Mouse (Mus musculus) kidney, postnatal 14 days (tissue): Measurements from ENCODE around the gene Sox2.

Experiments
- DNase-seq: peaks from one replicate; pipeline ENCODE4 v3.0.0; 2022; ENCODE audit warnings: mixed read lengths

Sox2 gene

DNA sequence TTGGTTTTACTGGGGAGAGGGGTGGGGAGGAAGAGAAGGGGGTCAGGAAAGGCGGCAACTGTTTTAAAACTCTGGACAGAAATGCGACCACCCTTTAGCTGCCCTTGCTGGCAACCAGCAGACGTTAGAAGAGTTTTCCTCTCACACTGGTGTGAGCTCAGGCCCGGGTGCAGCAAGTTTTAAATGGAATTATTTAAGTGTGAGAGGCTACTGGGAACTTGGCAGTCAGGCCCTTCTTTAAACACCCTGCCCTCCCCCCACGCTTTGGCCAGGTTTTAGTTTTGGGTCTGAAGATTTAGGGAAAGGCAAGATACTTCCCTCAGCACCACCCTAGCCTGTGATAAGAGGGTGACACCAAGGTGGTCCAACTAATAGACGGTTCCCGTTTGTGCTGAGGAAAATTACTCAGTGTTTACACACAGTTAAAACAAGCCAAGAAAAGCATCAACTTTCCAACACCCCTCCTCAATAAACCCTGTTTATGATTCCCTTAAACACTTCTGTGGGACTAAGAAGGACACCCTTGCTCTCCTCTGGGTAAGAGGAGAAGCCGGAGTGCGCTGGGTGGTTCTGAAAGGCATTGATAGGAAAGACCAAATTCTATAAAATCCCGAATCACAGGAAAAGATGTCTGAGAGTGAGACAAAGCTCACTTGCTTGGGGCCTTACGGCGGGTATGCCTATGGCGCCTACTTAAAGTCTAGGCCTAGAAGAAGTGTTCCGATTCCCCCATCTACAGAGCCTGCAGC is 10.5 kb downstream of the Sox2 start:
- DNase-seq, result no peak

- DNase-seq, result no peak
Observed at GRCm38 (mm10) chr3:34661341-34662007, 11.3 kb downstream of the Sox2 start.

DNA sequence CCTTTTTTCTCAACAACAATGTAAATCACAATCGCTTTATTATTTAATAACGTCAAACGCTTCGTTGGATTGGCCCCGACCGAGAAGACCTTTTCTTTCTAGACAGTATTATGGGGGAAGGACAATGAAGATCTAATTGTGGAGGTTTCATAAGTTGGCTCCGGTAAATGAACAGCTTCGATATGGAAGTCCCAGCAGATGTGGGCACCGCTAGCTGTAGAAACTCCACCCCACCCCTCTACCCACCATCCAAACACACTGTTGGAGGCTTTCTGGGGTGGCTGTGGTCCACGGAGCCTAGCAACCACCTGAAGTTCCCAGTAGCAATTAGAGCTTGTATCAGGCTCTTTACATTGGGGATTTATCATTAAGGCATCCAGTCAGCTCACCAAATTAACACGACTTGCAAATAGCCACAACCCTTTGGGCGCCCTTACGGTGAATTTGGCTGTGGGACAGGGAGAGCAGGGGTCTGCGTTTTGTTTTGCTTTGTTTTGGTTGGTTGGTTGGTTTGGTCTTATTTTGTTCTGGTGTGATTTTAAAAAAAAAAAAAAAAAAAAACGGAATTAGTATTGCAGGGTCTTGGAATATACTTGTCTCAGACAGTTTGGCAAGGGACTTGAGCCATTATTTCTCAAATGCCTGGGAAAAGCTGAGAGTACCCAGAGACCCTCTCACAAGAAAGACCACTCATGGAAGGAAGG is 12.0 kb downstream of the Sox2 start:
- no peak for DNase-seq

GRCm38 (mm10) chr3:34662712-34663655 is 12.8 kb downstream of the Sox2 start:
- DNase-seq, result no peak

- DNase-seq, result no peak
Observed at GRCm38 (mm10) chr3:34663701-34664635, 13.8 kb downstream of the Sox2 start.

- DNase-seq, result no peak
Observed at GRCm38 (mm10) chr3:34664636-34665531, 14.7 kb downstream of the Sox2 start.

DNA sequence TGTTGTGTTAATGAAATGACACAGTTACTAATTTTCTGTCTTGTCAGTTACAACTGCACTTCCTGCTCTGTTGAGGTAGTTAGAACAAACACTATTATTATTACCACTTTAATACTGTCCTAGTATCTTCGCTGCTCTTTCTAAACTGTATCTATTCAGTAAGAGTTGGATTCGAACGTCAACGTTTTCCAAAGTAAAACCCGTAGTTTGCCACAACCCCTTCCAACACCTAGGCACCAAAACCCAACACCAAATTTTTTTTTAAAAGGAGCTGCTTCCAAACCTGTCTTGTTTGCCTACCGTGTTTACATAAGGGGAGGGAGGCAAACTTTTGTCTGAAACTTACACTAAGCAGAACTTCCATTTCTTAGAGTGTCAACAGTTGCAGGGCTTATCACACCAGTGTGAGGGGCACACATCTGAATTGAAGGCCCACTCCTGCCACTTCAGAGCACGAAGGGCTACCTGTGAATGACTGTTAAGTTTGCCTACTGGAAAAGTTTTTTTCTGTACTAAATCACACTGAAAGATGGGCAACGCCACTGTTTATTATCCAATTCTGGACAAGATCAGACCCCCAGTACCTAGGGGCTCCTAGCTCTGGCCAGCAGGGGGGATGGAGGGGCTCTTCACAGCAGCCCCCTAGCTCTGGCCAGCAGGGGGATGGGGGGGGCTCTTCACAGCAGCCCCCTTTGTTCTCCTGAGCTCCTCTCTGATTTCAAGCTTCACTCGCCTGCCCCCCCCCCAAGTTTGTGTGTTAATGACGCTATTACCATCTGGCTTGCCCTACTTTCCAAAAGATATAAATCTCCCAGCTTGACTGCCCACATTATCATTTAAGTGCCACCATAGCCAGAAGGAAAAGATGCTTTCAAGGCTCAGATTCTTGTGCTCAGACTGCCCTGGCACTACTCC is 15.8 kb downstream of the Sox2 start:
- no peak for DNase-seq

GRCm38 (mm10) chr3:34667180-34667579 is 17.0 kb downstream of the Sox2 start:
- DNase-seq, result no peak

DNA sequence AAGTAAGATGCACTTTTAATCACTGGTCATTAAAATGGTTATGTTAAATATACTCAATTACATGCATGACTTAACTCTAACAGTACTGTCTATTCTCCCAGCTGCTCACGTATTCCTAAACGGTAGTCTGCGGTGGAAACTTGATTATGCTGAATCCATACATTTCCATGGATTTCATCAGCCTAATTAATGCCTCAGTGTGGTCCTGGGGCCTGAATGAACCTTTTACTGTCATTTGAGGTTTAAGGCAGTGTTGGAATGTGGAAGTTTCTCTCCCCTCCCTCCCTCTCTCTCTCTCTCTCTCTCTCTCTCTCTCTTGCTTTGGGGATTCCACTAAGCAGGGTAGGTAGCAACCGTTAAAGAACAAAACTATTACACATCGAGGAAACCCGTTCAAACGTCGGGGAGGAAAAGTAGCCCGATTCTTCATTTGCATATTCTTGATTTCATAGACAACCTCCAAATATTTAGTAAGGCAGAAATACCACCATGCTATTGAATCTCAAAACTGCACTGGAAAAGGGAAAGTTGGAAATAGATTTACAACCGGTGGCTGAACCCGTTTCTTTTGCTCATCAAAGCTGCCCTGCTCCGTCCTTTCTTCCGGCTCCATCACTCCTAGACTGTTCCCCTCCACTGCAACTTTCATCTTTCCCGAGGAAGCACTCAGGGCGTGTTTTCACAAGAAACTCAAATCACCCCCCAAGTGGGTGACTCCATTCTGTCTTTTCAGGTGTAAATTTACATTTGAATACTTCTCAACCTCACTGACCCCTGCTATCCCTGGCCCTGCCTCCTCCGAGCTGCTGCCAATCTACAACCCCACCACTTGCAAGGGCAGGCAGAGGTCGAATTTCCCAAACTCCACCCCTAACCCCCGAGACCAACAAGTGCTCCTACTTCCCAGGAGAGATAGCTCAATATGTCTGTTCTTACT is 17.9 kb downstream of the Sox2 start:
- DNase-seq, result no peak

DNA sequence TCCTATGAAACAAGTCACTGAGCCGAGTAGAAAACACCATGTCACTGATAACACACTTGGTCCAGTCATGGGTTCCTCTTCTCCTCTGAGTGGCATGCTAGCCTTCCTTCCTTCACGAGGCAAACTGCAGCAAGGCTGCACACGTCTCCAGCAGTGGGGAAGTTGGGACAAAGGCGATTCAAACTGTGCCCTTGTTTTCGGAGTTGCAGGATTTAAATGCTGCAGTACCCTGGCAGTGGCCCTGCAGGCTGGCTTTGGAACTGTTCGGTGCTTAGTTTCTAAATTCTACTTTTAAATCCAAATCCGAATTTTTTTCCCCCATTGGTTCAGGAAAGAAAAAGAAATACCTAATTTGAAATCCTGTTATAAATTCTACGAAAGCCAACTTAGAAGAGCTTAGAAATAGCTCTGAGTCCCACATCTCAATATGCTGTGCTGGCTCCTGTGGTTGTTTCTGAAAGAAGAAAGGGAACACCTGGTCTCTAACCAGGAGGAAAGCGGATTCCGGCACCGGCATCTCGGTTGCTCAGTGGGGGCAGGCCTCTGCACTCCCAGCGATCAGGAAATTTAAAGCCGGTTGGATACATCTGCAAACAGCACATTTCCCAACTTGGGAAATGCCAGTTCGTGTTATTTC is 20.9 kb downstream of the Sox2 start:
- DNase-seq, result no peak

GRCm38 (mm10) chr3:34678840-34679239 is 28.6 kb downstream of the Sox2 start:
- DNase-seq, result no peak

DNA sequence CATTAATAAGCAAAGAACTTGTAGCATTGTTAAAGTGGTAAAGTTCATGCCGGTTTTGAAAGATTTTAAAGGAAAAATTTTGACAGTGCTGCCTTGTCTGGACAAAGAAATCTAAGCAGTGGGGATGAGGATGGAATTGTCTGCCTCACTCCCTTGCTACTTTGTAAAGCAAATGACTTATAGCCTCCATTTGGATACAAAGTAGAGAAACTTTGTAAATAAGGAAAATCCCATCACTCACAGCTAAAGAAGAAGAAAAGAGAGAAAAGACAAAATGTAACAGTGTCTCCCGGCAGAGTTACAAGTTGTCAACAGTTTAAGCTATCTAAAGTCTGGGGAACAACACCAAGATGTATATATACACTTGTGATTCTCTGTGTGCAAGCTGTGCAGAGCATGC is 29.2 kb downstream of the Sox2 start:
- DNase-seq, result no peak

GRCm38 (mm10) chr3:34679921-34680320 is 29.7 kb downstream of the Sox2 start:
- DNase-seq, result no peak

- DNase-seq, result no peak
Observed at GRCm38 (mm10) chr3:34688072-34688471, 37.9 kb downstream of the Sox2 start.

- no peak for DNase-seq
Observed at GRCm38 (mm10) chr3:34691703-34692393, 41.6 kb downstream of the Sox2 start.

- no peak for DNase-seq
Observed at GRCm38 (mm10) chr3:34692394-34692745, 42.2 kb downstream of the Sox2 start.
